8 mouse cellular contexts compared by ENCODE assay signal in the genomic region with DNA sequence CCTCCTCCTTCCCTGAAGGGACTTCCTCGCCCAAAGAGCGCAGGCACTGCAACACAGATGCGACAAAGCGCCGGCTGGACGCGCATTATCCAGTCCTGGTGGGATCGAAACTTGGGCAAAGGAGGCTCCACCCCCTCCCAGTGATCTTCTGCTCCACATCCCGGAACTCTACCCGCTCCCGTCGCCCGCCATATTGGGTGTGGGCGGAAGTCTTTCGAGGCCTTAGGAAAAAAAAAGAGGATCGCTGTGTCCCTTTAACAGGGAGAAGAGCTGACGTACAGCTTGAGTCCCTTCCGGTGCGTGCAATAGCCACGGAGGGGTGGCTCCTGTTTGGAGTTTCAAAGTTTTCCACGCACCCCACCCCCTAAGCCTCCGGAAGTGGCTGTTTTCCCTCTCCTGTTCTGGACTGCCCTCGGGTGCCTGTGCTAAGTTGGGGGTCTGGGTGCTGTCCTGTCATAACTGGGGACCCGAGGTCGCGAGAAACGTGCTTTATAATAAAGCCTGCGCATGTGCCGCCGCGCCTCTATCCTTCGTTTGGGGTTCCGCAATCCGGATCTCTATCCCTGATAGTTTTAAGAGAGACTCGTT. TPM values are rescaled to one million over a fixed set of nuclear protein-coding genes. Genes with fewer than 3 reads are reported as not detected.
A peak's percentile ranks its signal among the peaks of the same experiment; 100 is the strongest.
DNase-seq lines count a peak whose midpoint lies in the region; ATAC-seq and TF ChIP-seq lines count a peak whose summit lies in the region.

No protein-coding gene starts in this region.

- peaks cover 24% of the 10 kb centered on the region for H3K4me1 ChIP-seq in embryonic facial prominence, embryonic 13.5 days
- peaks cover 7% of the 10 kb centered on the region for H3K4me1 ChIP-seq in heart, adult 2 months (ENCODE audit: control insufficient read depth, insufficient read depth, low read length)
- H3K4me1 ChIP-seq in limb, embryonic 14.5 days (ENCODE audit: control insufficient read depth, insufficient read depth, low read length) = peaks cover 18% of the 10 kb centered on the region
- H3K4me1 ChIP-seq in midbrain, postnatal 0 days (ENCODE audit: insufficient read depth, low read length) = 0 out of 2 replicates have a peak, but pooled peaks cover 3% of the 10 kb centered on the region

- peak; percentile 88 for DNase-seq in 3134 (ENCODE audit: extremely low read depth, insufficient read length, low spot score)
- DNase-seq in adrenal gland, postnatal 36 days = peak; percentile 97
- DNase-seq in heart, adult 2 months = peak; percentile 95 to 98
- DNase-seq in kidney, adult 9 months = peak; percentile 98
- peak; percentile 92 for DNase-seq in limb, embryonic 14.5 days (ENCODE audit: low spot score)
- peak; percentile 96 for DNase-seq in midbrain, postnatal 0 days (ENCODE audit: low spot score)
- DNase-seq in spleen, postnatal 14 days (ENCODE audit: low spot score in 2 of 2) = peak; percentile 57 to 70

- peak overlapping the region; percentile 77 for H3K9ac ChIP-seq in embryonic facial prominence, embryonic 13.5 days
- peak overlapping the region; percentile 88 for H3K9ac ChIP-seq in heart, adult 2 months (ENCODE audit: low read depth, low read length)
- peak overlapping the region; percentile 70 for H3K9ac ChIP-seq in limb, embryonic 14.5 days (ENCODE audit: low read depth, low read length, severe bottlenecking)
- peak overlapping the region; percentile 64 for H3K9ac ChIP-seq in midbrain, postnatal 0 days (replicated peaks; ENCODE audit: low read length, poor library complexity, severe bottlenecking)

- peaks cover 30% of the 10 kb centered on the region for H3K36me3 ChIP-seq in embryonic facial prominence, embryonic 13.5 days
- no peaks in the 10 kb centered on the region for H3K36me3 ChIP-seq in heart, adult 2 months (ENCODE audit: control insufficient read depth, insufficient read depth, low read length)
- peaks cover 32% of the 10 kb centered on the region for H3K36me3 ChIP-seq in limb, embryonic 14.5 days (ENCODE audit: control insufficient read depth, insufficient read depth, low read length)
- peaks cover 13% of the 10 kb centered on the region; the same call in 1 of the 2 replicates for H3K36me3 ChIP-seq in midbrain, postnatal 0 days (ENCODE audit: insufficient read depth, low read length)

- intact Hi-C loops in heart, adult 2 months (cut with DNase I) = loop anchor here (1.0 kb wide), 2 partner anchors 9 to 27 kb away; partner anchors contain the start of gene Gpr137

- no peaks in the 10 kb centered on the region for H3K27me3 ChIP-seq in embryonic facial prominence, embryonic 13.5 days
- H3K27me3 ChIP-seq in heart, adult 2 months (ENCODE audit: control insufficient read depth, insufficient read depth, low read length) = no peaks in the 10 kb centered on the region
- no peaks in the 10 kb centered on the region for H3K27me3 ChIP-seq in limb, embryonic 14.5 days (ENCODE audit: control insufficient read depth, insufficient read depth, low read length)
- H3K27me3 ChIP-seq in midbrain, postnatal 0 days (ENCODE audit: insufficient read depth, low read length) = no peaks in the 10 kb centered on the region

- ATAC-seq in embryonic facial prominence, embryonic 13.5 days (ENCODE audit: insufficient number of reproducible peaks, insufficient read depth, low FRiP score, low TSS enrichment, low read depth) = peak; percentile 83
- ATAC-seq in limb, embryonic 14.5 days (ENCODE audit: low FRiP score, low read depth) = peak; percentile 86
- peak; percentile 78 for ATAC-seq in midbrain, postnatal 0 days (ENCODE audit: low FRiP score)

- H3K4me2 ChIP-seq in embryonic facial prominence, embryonic 13.5 days = peak overlapping the region; percentile 91
- peak overlapping the region; percentile 98 for H3K4me2 ChIP-seq in limb, embryonic 14.5 days (replicated peaks; ENCODE audit: low read depth, low read length, severe bottlenecking)
- peak overlapping the region; percentile 76 for H3K4me2 ChIP-seq in midbrain, postnatal 0 days (ENCODE audit: low read depth, low read length, poor library complexity, severe bottlenecking)

- H3K9me3 ChIP-seq in embryonic facial prominence, embryonic 13.5 days = no peaks in the 10 kb centered on the region
- H3K9me3 ChIP-seq in limb, embryonic 14.5 days (ENCODE audit: control insufficient read depth, low read length) = no peaks in the 10 kb centered on the region
- no peaks in the 10 kb centered on the region for H3K9me3 ChIP-seq in midbrain, postnatal 0 days (ENCODE audit: low read length)

- TF ChIP-seq POLR2A in heart, adult 2 months (IDR thresholded peaks at IDR 0.05; ENCODE audit: insufficient read depth, low read depth, low read length) = peak; percentile 85
- 0 out of 2 replicates have a peak, but pooled peaks have one; percentile 9 for TF ChIP-seq POLR2A in limb, embryonic 14.5 days (IDR thresholded peaks at IDR 0.05; ENCODE audit: borderline replicate concordance, extremely low read depth, insufficient read depth, insufficient read length)

- H3K79me2 ChIP-seq in heart, adult 2 months (replicated peaks; ENCODE audit: control insufficient read depth, insufficient read depth, low read length) = no peaks in the 10 kb centered on the region

- TF ChIP-seq CTCF in heart, adult 2 months (IDR thresholded peaks at IDR 0.05) = no peak
- TF ChIP-seq CTCF in midbrain, postnatal 0 days (IDR thresholded peaks at IDR 0.05) = no peak

- TF ChIP-seq EP300 in heart, adult 2 months (IDR thresholded peaks at IDR 0.05; ENCODE audit: insufficient read depth, low read depth, low read length) = peak; percentile 97

- under 1% methylated on average over 35 of the region's 35 CpGs for WGBS in embryonic facial prominence, embryonic 13.5 days
- WGBS in heart, adult 2 months = under 1% methylated on average over 35 of the region's 35 CpGs
- WGBS in limb, embryonic 14.5 days = under 1% methylated on average over 35 of the region's 35 CpGs
- WGBS in midbrain, postnatal 0 days = under 1% methylated on average over 35 of the region's 35 CpGs

- H3K4me3 ChIP-seq in embryonic facial prominence, embryonic 13.5 days = peak overlapping the region; percentile 63
- peak overlapping the region; percentile 67 for H3K4me3 ChIP-seq in heart, adult 2 months
- H3K4me3 ChIP-seq in limb, embryonic 14.5 days (replicated peaks; ENCODE audit: low read length) = peak overlapping the region; percentile 62
- peak overlapping the region; percentile 59 for H3K4me3 ChIP-seq in midbrain, postnatal 0 days (ENCODE audit: low read depth, low read length)

- peak overlapping the region; percentile 98 for H3K27ac ChIP-seq in embryonic facial prominence, embryonic 13.5 days
- peak overlapping the region; percentile 97 for H3K27ac ChIP-seq in heart, adult 2 months
- H3K27ac ChIP-seq in limb, embryonic 14.5 days (replicated peaks; ENCODE audit: low read depth, low read length) = peak overlapping the region; percentile 92
- peak overlapping the region; percentile 85 for H3K27ac ChIP-seq in midbrain, postnatal 0 days (ENCODE audit: low read depth, low read length)

RNA-seq across cellular contexts. Expression of gene Gpr137, which starts 9.2 kb away (rescaled TPM):
- total RNA-seq in adrenal gland, postnatal 36 days (2021) = 10 to 100 TPM; 49.1 to 49.9 TPM
- 26.9 and 35.2 TPM in 2 replicates for polyA plus RNA-seq in embryonic facial prominence, embryonic 13.5 days (2015; fragmentation: Nextera tagmentation; extraction: Ambion mirVana)
- 10 to 100 TPM; 34.1 to 35.4 TPM for total RNA-seq in heart, adult 2 months (2021)
- 53.4 and 60.4 TPM in 2 replicates for polyA plus RNA-seq in heart, adult 2 months (2012; rRNA removed)
- 56.8 and 72.3 TPM in 2 replicates for polyA plus RNA-seq in limb, embryonic 14.5 days (2012; rRNA removed)
- 28.5 and 31.8 TPM in 2 replicates for polyA plus RNA-seq in limb, embryonic 14.5 days (2014; fragmentation: Nextera tagmentation; extraction: Ambion mirVana)
- total RNA-seq in midbrain, postnatal 0 days (2014; rRNA removed) = 88.5 and 101 TPM in 2 replicates
- polyA plus RNA-seq in midbrain, postnatal 0 days (2015; fragmentation: Nextera tagmentation; extraction: Ambion mirVana) = 77.6 and 78.8 TPM in 2 replicates

RNA-seq across cellular contexts. Expression of gene Bad, which starts 9.8 kb away (rescaled TPM):
- 10 to 100 TPM; 48.6 to 54.5 TPM for total RNA-seq in adrenal gland, postnatal 36 days (2021)
- polyA plus RNA-seq in embryonic facial prominence, embryonic 13.5 days (2015; fragmentation: Nextera tagmentation; extraction: Ambion mirVana) = 80.0 and 83.6 TPM in 2 replicates
- 10 to 100 TPM; 21.1 to 25.8 TPM for total RNA-seq in heart, adult 2 months (2021)
- polyA plus RNA-seq in heart, adult 2 months (2012; rRNA removed) = 30.6 and 33.5 TPM in 2 replicates
- polyA plus RNA-seq in limb, embryonic 14.5 days (2012; rRNA removed) = 75.1 and 76.5 TPM in 2 replicates
- 77.5 and 80.8 TPM in 2 replicates for polyA plus RNA-seq in limb, embryonic 14.5 days (2014; fragmentation: Nextera tagmentation; extraction: Ambion mirVana)
- 50.3 and 55.9 TPM in 2 replicates for total RNA-seq in midbrain, postnatal 0 days (2014; rRNA removed)
- polyA plus RNA-seq in midbrain, postnatal 0 days (2015; fragmentation: Nextera tagmentation; extraction: Ambion mirVana) = 91.6 and 104 TPM in 2 replicates

RNA-seq across cellular contexts. Expression of gene Kcnk4, which starts 17.2 kb away (rescaled TPM):
- under 1 TPM; 0.16 to 0.20 TPM for total RNA-seq in adrenal gland, postnatal 36 days (2021)
- polyA plus RNA-seq in embryonic facial prominence, embryonic 13.5 days (2015; fragmentation: Nextera tagmentation; extraction: Ambion mirVana) = 1.2 and 1.3 TPM in 2 replicates
- not detected for total RNA-seq in heart, adult 2 months (2021)
- 0.21 TPM in 1 of 2 replicates, not detected in the other for polyA plus RNA-seq in heart, adult 2 months (2012; rRNA removed)
- 0.91 and 1.1 TPM in 2 replicates for polyA plus RNA-seq in limb, embryonic 14.5 days (2012; rRNA removed)
- 1.1 TPM in 2 replicates for polyA plus RNA-seq in limb, embryonic 14.5 days (2014; fragmentation: Nextera tagmentation; extraction: Ambion mirVana)
- 7.9 and 13.6 TPM in 2 replicates for total RNA-seq in midbrain, postnatal 0 days (2014; rRNA removed)
- polyA plus RNA-seq in midbrain, postnatal 0 days (2015; fragmentation: Nextera tagmentation; extraction: Ambion mirVana) = 17.8 and 18.0 TPM in 2 replicates

RNA-seq across cellular contexts. Expression of gene Ppp1r14b, which starts 23.3 kb away (rescaled TPM):
- 100 to 1,000 TPM; 203 TPM for total RNA-seq in adrenal gland, postnatal 36 days (2021)
- 84.9 and 120 TPM in 2 replicates for polyA plus RNA-seq in embryonic facial prominence, embryonic 13.5 days (2015; fragmentation: Nextera tagmentation; extraction: Ambion mirVana)
- total RNA-seq in heart, adult 2 months (2021) = 10 to 100 TPM; 85.8 to 91.0 TPM
- polyA plus RNA-seq in heart, adult 2 months (2012; rRNA removed) = 42.3 and 56.8 TPM in 2 replicates
- 277 and 304 TPM in 2 replicates for polyA plus RNA-seq in limb, embryonic 14.5 days (2012; rRNA removed)
- polyA plus RNA-seq in limb, embryonic 14.5 days (2014; fragmentation: Nextera tagmentation; extraction: Ambion mirVana) = 249 and 282 TPM in 2 replicates
- total RNA-seq in midbrain, postnatal 0 days (2014; rRNA removed) = 137 and 150 TPM in 2 replicates
- 143 and 144 TPM in 2 replicates for polyA plus RNA-seq in midbrain, postnatal 0 days (2015; fragmentation: Nextera tagmentation; extraction: Ambion mirVana)

RNA-seq across cellular contexts. Expression of gene Plcb3, which starts 24.8 kb away (rescaled TPM):
- total RNA-seq in adrenal gland, postnatal 36 days (2021) = 10 to 100 TPM; 41.8 to 44.5 TPM
- 41.5 and 42.4 TPM in 2 replicates for polyA plus RNA-seq in embryonic facial prominence, embryonic 13.5 days (2015; fragmentation: Nextera tagmentation; extraction: Ambion mirVana)
- total RNA-seq in heart, adult 2 months (2021) = 10 to 100 TPM; 14.6 to 15.2 TPM
- polyA plus RNA-seq in heart, adult 2 months (2012; rRNA removed) = 27.5 and 33.7 TPM in 2 replicates
- 80.6 and 102 TPM in 2 replicates for polyA plus RNA-seq in limb, embryonic 14.5 days (2012; rRNA removed)
- polyA plus RNA-seq in limb, embryonic 14.5 days (2014; fragmentation: Nextera tagmentation; extraction: Ambion mirVana) = 36.6 and 42.4 TPM in 2 replicates
- 14.7 and 16.6 TPM in 2 replicates for total RNA-seq in midbrain, postnatal 0 days (2014; rRNA removed)
- polyA plus RNA-seq in midbrain, postnatal 0 days (2015; fragmentation: Nextera tagmentation; extraction: Ambion mirVana) = 9.5 and 9.8 TPM in 2 replicates

Comparison
In these comparisons a context has a peak if more than half of its experiments do, and no peak if none do; other contexts are left out.
1. Peak in every context shown above with its lines: DNase-seq, ATAC-seq, H3K4me3 ChIP-seq and H3K27ac ChIP-seq.